Mouse (Mus musculus) spleen, postnatal 4 days (tissue): ENCODE measurements around the gene 1600015I10Rik.
A peak's percentile ranks its signal among the peaks of the same experiment; 100 is the strongest.
"Not testable (repeated sequence)": the region's sequence is repeated elsewhere in the genome, so short reads cannot be mapped to it uniquely, and the experiment has no call there.

Source experiments
- DNase-seq, 2 experiments: peaks; one replicate each; pipeline ENCODE4 v3.0.0; 2022; ENCODE audit warnings: low spot score in 2 of 2

1600015I10Rik gene

DNA sequence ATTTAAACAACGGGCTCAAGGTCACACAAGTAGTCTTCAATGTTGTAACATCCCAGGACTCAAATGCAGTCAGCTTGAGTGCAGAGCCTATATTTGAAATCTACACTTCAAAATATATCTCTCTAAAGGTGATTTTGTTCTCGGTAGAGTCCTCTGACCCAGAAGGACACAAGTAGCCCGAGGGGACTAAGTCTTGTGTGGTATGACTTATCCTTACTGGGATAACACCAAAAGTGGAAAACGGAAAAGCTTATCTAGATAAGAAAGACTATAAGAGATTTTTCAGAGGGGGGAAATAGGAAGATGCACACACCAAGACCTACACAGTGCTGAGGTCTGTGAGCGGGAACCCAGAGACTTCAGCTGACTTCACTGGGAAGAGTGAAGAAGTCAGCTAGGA lies at the start of gene 1600015I10Rik:
Gene 1600015I10Rik (plus strand): TSS at position 301 of the 400 bp plus-strand sequence.
- no peak for DNase-seq

DNA sequence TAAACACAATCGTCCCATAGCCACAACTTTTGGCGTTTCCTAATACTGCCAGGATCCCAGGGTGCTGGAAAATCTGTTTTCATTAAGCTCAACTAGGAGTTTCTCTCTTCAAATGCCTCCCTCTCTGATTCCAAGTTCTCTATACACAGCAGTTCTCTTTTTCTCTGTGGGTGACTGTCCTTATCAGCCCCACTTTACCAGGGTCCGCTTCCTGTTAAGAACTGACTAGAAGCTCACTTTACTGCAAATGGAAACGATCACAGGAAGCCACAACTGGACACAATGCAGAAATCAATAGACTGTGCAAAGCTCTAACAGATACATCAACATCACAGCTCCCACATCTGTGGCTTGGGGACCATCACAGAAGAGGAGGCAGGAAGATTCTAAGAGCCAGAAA lies 35.5 kb upstream of the 1600015I10Rik start:
- peak in 1 of 2 experiments; percentile 25 for DNase-seq

DNA sequence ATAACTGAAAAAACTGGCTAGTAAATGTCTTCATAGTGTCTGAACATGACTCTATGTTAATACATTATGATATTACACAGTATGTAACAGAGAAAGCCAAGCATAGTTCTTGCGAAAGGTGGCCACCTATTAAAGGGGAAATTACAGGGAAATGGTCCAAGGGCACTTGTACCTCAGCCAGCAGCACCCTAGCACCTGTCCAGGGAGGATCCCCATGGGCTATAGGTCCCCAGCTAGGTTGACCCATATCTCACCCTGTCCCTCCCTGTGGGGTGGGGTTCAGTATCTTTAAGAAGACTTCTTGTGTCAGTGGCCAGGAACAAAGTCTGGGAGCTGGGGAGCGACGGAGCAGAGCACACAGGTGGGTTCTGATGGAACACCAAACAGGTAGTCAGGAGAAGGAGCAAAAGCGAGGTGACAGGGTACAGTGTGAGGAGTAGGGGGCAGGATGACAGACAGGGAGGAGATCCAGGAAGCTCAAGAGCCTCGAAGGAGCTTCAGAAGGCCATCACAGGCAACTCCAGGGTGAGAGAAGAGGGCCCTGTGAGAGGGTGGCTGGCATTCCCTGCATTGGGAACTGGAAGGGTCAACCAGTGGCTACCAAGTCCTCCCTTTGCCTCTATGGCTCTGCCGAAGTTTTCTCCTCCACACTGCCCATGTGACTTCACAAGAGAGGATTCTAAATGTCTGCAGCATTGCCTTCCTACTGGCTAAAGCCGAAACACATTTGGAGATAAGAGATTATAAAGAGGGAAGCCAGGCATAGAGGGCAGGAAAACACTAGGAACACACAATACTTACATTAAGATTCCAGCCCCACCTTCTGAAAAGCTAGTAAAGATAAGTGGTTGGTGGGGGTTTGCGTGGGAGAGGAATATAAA lies 34.5 kb upstream of the 1600015I10Rik start:
- peak in 1 of 2 experiments; percentile 40 for DNase-seq

DNA sequence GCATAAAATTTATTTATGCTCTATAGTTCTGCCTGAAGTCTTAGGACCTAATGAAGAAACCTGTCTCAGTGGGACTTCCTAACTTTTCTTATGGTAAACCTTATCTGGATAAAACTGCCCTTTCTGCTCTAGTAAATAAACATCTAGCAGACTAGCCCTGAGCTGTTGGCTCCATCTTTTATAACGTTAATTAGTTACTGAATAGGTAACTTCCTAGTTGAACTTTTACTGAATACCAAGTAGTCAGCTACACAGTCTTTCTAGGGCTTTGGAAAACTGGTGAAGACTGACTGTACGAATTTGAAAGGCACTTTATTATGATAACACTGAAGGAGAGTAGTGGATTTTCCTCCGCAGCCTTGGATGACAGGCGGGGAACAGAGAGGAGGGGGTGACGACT lies 33.8 kb upstream of the 1600015I10Rik start:
- DNase-seq, result no peak

DNA sequence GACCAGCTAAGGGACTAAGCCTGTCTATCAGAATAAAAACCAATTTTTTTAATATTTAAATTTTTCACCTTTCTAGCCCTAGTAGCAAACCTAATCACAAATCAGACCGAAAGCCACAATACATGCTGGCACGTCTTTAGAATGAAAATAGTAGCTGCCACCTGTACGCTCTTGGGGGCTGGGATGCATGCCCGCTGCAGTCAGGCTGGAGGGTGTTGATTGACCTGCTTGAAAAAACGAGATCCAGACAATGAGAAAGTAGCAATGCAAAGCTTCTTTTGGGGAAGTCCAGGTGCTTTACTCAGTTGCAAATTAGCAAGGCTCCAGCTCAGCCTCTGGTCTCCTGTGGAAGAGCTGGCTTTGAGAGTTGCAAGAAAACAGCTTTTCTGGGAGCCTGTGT lies 32.7 kb upstream of the 1600015I10Rik start:
- peak in 1 of 2 experiments; percentile 24 for DNase-seq

DNA sequence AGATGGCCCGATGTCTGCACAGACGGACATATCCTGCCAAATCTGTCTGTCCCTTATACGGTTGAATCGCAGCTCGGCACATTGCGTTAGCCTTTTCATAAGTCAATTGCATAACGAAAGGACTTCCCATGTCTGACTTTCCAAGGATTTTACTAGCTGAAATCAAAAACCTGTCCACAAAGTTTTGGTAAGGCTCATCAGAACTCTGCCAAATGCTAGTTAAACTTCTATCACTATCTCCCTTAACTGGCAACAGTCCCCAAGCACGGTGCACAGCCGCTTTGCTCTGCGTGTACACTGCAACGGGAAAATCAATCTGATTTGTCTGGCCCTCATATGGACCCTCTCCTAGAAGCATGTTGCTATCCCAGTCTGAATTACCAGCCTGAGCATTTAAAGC lies 28.4 kb upstream of the 1600015I10Rik start:
- not testable (repeated sequence) for DNase-seq

DNA sequence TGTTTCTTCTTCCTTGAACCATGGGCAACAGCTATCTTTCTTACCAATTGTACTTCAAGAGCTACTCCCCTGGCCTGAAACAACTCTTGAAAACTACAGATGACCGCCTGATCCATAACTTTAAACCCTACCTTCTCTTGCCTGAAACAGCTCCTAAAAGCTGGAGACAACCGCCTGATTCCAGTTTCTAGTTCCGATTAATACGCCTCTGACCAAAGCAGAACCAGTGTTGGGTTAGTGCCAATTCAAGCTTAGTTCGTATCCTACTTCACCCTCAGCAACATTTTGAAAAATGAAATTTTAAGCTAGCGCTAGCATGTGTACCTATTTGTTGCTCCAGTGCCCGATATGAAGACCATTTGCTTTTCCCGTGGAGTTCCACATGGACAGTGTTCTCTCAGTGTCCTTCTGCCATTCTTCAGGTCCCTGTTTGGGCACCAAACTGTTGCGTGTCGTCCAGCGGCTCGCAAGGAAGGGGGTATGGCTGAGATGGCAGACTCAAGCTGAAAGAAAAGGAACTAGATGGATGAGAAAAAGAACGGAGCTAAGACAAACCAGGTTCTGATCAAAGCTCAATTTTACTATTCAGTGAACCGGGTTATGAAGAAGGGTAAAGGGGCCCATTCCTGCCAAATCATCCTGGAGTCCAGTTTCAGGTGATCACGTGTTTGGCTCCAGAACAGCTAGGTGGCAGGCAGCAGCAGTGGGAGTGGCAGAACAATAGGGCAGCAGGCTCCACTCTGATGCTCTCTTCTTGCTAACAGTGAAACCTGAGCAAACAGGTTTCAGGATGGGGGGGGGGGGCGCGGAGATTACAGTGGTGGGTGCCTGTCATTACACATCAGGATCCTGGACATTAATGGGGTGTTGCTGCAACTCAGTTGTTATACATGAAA lies 26.9 kb upstream of the 1600015I10Rik start:
- DNase-seq, result peak in 1 of 2 experiments; percentile 51

DNA sequence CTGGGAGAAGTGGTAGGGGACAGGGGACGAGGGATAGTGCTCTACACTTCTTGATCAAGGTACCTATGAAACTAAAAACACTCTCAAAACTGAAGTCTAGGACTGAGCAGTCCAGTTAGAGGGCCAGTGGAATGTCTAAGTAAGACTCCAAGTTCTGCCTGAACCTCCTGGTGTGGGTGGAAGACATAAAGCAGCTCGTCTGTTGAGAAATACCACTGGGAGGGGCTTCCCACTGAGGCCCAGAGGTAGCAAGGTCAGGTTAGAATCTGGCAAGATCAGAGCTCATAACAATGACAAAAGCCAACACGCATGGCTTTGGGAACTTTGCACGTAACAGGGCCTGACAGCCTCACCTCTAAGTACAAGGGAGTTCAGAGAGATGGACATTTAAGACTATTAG lies 26.3 kb upstream of the 1600015I10Rik start:
- peak in 1 of 2 experiments; percentile 28 for DNase-seq

DNA sequence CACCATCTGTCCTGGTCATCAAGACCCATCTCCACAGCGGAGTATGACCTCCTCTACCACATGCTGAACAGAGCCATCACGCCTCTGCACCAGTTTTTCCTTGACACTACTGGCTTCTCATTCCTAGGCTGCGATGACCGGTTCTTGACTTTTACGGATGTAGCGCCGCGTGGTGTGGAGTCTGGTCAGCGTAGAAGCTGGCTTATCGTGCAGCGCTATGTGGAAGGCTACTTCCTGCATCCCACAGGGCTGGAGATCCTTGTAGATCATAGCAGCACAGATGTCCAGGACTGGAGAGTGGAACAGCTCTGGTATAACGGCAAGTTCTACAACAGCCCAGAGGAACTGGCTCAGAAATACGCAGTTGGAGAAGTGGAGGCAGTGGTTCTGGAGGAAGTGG lies 24.1 kb upstream of the 1600015I10Rik start:
- peak in 1 of 2 experiments; percentile 53 for DNase-seq

DNA sequence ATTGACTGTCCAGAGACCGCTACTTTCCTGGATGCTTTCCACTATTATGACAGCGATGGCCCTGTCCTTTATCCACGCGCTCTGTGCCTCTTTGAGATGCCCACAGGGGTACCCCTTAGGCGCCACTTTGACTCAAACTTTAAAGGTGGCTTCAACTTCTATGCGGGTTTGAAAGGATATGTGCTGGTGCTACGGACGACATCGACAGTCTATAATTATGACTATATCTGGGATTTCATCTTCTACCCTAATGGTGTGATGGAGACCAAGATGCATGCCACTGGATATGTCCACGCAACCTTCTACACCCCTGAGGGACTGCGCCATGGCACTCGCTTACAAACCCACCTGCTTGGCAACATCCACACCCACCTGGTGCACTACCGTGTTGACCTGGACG lies 23.3 kb upstream of the 1600015I10Rik start:
- DNase-seq, result peak in 1 of 2 experiments; percentile 50

DNA sequence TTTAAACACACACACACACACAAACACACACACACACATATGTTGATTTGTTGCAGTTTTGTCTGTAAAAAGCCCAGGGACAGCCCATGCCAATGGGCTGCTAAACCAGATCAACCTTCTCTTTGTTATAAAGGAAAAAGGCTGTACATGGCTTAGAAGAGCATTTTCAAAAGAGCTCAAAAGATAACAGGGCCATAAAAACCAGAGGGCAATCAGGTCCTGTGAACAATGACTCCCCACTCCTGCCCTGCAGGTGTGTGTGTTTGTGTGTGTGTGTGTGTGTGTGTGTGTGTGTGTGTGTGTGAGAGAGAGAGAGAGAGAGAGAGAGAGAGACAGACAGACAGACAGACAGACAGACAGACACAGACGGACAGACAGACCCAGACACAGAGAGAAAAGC lies 20.5 kb upstream of the 1600015I10Rik start:
- DNase-seq, result no peak

DNA sequence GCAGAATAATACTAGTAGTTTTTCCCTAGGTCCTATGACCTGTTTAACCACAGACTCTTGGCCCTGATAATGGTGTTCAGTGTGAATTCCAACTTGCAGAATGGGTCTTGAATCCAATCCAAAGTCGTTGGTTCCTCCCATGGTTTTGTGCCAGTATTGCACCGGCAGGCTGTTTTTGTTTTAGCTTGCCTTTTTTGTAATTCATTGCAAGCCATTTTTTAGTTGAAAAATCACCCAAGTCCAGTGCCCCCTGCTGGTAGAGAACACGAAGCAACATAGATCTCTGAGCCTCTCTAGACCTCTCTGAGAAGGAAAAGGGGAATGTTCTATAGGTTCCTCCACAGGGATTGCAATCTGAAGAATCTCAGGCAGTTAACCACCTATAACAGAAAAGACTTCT lies 17.7 kb upstream of the 1600015I10Rik start:
- peak in 1 of 2 experiments; percentile 45 for DNase-seq

DNA sequence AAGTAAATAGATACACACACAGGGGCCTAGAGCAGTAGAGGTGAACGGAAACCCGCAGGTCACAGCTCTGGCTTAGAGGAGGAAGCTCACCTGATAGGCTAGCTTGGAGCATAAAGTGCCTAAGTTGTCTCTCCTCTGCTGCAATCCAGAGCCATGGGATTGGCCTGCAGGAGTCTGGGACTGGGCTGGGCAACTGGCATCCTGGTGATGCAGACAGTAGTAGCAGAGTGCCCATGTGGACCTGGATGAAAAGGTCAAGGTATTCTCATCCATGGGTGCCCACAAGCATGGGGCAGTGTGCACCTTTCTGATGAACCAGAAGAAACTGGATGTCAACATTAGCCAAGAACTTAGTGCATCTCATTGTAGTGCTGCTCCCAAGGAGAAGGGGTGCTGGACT lies 16.1 kb upstream of the 1600015I10Rik start:
- no peak for DNase-seq

DNA sequence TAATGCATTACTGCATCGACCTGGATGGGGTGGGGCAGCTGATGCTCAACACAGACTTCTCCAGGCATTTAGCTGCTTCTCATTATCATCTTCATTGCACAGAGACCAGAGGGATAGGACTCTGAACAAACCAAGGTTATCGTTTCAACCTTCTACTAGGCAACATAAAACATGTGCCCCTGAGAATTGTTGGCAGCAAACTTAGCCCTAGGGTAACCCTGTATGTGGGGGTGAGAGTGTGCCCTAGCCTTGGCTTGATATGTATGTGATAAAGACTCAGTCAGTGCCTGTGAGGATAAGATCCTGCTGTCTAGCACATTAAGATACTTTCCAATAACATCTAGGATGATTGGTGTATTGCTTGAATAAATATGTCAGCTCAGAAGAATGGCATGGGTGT lies 19.9 kb downstream of the 1600015I10Rik start:
- no peak for DNase-seq

DNA sequence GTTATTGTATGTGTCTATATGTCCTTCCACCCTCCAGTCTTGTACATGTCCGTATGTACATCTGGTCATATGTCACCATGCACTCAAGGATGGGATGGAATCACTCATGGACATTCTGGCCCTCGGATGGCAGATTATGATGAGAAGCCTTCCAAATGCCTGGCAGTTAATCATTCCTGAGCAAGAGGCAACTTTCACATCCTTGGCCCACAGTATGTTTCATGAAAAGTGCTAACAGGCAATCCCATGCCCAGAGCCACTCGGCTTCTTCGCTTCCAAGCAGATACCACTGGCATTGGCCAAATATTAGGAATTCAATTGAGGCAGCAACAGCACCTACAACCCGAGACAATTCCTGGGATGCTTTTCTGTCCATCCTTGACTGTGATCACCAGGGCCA lies 21.0 kb downstream of the 1600015I10Rik start:
- DNase-seq, result no peak

DNA sequence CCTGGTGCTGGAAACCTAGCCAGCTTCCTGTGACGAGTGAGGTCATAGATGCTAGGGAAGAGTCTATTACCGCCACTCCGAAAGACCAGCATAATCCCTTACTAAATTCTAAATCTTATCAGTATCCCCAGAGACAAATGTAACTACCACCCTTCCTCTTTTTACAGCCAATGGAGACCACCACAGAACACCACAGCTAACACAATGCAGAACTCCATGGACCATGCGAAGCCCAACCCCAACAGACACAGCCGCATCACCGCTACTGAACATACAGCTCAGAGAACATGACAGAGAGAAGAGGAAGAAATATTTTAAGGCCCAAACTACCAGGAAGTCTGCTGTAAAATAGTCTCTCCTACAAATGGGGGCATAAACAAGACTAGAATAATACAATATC lies 21.9 kb downstream of the 1600015I10Rik start:
- DNase-seq, result no peak

DNA sequence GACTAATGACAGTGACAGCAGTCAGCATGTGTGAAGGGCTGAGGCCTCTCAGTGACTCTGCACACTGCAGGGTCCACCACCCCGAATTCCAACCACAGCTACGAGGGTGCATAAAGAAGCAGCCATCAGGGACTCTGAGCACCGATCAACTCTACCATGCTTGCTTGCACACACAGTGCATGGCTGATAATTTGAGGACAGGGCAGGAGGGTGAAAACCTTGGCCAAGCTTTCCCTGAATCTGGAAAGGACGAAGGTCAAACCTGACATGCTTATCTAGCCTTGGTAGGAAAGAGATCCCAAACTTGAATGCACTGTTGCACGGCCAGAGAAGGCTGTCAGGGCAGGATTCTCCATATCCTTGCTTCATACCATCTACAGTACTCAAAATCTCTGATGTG lies 23.5 kb downstream of the 1600015I10Rik start:
- DNase-seq, result no peak

DNA sequence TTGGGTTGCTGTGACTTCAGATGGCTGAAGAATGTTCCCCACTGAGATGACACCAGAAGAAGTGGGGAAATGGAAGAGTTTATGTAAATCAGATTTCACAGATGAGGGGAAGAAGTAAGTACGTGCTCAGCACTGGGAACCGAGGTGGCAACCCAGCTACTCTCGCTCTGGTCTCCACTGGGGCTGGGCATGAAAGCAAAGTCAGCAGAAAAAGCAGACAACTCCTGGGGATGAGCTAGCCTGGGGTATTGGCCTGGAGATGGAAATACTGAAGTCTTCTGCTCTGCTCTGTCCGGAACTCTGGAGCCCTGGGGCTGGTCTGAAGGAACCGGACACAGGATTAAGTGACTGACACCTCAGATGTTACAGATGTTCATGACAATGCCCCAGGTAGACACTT lies 24.5 kb downstream of the 1600015I10Rik start:
- DNase-seq, result no peak

DNA sequence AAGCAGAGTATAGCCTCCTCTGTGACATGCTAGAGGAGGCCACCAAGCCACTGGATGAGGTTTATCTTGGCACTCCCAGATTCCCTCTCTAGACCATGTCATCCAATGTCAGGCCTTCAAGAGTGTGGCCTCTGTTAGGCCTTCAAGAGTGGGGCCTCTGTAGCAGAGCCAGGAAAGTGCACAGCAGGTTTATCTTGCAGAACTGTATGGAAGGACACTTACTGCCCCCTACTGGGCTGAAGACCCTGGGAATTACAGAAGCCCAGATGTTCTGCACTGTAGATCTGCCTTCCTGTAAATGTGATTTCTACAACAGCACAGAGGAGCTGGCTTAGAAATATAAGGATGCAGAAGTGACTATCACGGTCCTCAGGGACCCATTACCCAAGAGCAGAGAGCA lies 25.3 kb downstream of the 1600015I10Rik start:
- DNase-seq, result no peak

DNA sequence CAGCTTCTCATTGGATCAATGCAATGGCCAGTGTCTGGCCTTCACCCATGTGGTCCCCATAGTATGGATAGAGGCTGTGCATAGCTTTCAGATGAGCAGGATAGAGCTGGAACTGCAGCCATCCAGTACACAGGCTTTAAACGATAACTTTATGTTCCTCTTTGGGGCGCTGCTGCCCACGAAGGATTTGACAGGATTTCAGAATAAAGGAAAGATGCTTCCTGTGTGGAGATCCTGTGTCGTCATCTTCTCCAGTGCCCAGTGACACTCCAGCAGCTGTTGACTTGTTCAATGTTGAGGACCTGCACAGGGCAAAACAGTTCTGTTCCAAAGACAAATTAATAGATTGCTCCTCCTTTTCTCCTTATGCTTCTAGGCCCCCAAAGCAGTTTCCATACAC lies 27.1 kb downstream of the 1600015I10Rik start:
- DNase-seq, result no peak

DNA sequence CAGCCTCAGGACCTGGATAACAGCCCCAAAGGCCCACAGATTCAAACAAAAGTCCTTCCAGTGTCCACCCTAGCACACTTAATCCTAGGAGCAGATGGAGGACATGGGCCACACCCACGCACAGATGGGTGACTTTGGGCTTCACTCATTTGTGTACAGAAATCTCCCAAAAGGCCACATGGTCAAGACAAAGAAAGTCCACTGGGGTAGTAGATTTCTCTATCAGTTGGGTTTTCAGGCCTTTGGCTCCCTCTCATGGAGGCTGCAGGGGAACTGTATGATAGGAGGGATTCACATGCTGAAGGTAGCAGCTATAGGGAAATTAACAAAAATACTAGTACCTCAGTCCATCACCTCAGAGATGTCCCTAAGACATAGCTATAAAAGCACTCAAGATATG lies 28.4 kb downstream of the 1600015I10Rik start:
- no peak for DNase-seq

DNA sequence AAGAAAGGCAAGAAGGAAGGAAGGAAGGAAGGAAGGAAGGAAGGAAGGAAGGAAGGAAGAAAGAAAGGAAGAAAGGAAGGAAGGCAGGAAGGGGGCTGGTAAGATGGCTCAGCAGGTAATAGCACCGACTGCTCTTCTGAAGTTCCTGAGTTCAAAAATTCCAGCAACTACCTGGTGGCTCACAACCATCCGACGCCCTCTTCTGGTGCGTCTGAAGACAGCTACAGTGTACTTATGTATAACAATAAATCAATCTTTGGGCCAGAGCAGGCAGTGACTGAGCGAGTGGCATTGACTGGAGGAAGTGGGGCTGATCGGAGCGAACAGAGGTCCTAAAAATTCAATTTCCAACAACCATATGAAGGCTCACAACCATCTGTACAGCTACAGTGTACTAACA lies 29.5 kb downstream of the 1600015I10Rik start:
- not testable (repeated sequence) for DNase-seq

DNA sequence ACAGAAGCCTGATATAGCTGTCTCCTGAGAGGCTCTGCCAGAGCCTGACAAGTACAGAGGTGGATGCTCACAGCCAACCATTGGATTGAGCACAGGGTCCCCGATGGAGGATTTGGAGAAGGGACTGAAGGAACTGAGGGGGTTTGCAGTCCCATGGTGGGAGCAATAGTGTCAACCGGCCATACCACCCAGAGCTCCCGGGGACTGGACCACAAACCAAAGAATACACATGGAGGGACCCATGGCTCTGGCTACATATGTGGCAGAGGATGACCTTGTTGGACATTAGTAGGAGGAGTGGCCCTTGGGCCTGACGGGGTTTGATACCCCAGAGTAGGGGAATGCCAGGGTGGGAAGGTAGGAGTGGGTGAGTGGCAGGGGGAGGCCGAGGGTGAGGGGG lies 37.0 kb downstream of the 1600015I10Rik start:
- DNase-seq, result not testable (repeated sequence)
